Mouse (Mus musculus) forebrain, embryonic 12.5 days (tissue): ENCODE measurements around the gene Npnt. TPM values are rescaled to one million over a fixed set of nuclear protein-coding genes. Genes with fewer than 3 reads are reported as not detected.

Experiments
- ATAC-seq: fragments of 200-750 bp; cut with Nextera tagmentation; 2 replicates; pipeline ENCODE4 v1.8.0; 2017; ENCODE audit warnings: moderate TSS enrichment; ENCODE audit not compliant: low FRiP score
- H3K27ac ChIP-seq: fragments of 300-500 bp; sonication (generic); 2 replicates; pipeline ENCODE4 v1.5.1; 2016; ENCODE audit warnings: mild to moderate bottlenecking
- H3K27me3 ChIP-seq: fragments of 300-500 bp; sonication (generic); 2 replicates; pipeline ENCODE4 v1.6.1; 2016; ENCODE audit warnings: mild to moderate bottlenecking
- H3K36me3 ChIP-seq: fragments of 300-500 bp; sonication (generic); replicated peaks from 2 replicates; pipeline ENCODE4 v1.6.1; 2016; ENCODE audit warnings: mild to moderate bottlenecking
- H3K4me1 ChIP-seq: fragments of 300-500 bp; sonication (generic); 2 replicates; pipeline ENCODE4 v1.6.1; 2016
- H3K4me2 ChIP-seq: fragments of 300-500 bp; sonication (generic); 2 replicates; pipeline ENCODE4 v1.6.1; 2016; ENCODE audit warnings: mild to moderate bottlenecking, moderate library complexity
- H3K4me3 ChIP-seq: fragments of 300-500 bp; sonication (generic); replicated peaks from 2 replicates; pipeline ENCODE4 v1.5.1; 2016; ENCODE audit warnings: mild to moderate bottlenecking
- H3K9ac ChIP-seq: fragments of 300-500 bp; sonication (generic); 2 replicates; pipeline ENCODE4 v1.6.1; 2016; ENCODE audit warnings: mild to moderate bottlenecking
- H3K9me3 ChIP-seq: fragments of 300-500 bp; sonication (generic); 2 replicates; pipeline ENCODE4 v1.6.1; 2016
- WGBS: fragments of 180-500 bp; shearing (Covaris S2); methylation state at CpG from one replicate; pipeline ENCODE4 v1.1.7; 2016; 5-methylcytosine and 5-hydroxymethylcytosine counted together
- polyA plus RNA-seq: library from polyadenylated mRNA; unstranded; fragments of >200 nt; fragmentation: Nextera tagmentation; extraction: Ambion mirVana; gene quantifications from 2 replicates; pipeline ENCODE4 v1.2.1, GENCODE M21; 2016

The Npnt gene
- polyA plus RNA-seq, 1 experiment from 2014 or later, result 5.0 TPM

GRCm38 (mm10) chr3:132838656-132839417 lies 111.3 kb downstream of the Npnt start:
- WGBS, result 93% methylated on average over 14 of the region's 15 CpGs
- Histone ChIP-seq H3K36me3 (peaks cover 23% of the 10 kb centered on the region), H3K4me3 (no peak overlapping the region), H3K27ac (no peak overlapping the region), H3K27me3 (no peaks in the 10 kb centered on the region), H3K4me1 (no peaks in the 10 kb centered on the region), H3K4me2 (no peak overlapping the region), H3K9ac (no peak overlapping the region), H3K9me3 (no peaks in the 10 kb centered on the region)
- no peak for ATAC-seq

GRCm38 (mm10) chr3:132837134-132837533 lies 113.0 kb downstream of the Npnt start:
- Histone ChIP-seq H3K4me2 (no peak overlapping the region), H3K4me3 (no peak overlapping the region), H3K27me3 (no peaks in the 10 kb centered on the region), H3K9ac (no peak overlapping the region), H3K9me3 (no peaks in the 10 kb centered on the region), H3K36me3 (peaks cover 23% of the 10 kb centered on the region), H3K4me1 (no peaks in the 10 kb centered on the region), H3K27ac (no peak overlapping the region)
- no peak for ATAC-seq
- 88% methylated on average over 4 of the region's 4 CpGs for WGBS

DNA sequence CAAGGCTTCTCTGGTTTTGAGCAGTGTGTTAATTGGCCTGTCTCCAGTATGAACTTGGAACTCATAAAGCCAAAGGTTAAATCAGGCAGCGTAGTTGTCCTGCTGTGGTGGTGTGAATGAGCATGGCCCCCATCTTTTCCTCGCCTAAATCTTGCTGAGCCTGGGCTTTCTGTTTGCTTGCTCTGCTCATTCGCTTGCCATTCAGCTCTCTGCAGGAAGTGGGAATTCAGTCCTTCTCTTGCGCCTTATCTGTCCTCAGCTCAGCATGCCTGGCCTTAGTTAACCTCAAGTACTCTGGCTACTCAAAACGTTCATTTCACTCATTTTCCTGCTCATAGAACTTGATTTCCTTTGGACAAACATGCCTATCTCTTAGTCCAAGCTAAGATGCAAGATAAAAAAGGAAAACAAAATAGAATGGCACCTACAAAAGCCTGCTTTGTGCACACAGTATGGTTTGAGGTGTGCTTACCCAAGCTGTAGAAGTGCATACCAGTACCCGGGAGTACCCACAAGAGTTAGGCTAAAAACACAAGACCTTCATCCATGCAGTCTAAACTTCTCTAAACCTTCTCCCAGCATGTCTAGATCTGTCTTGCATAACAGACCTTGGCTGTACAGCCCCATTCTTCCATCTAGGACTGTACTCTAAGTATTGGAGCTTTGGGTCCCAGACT lies 114.8 kb downstream of the Npnt start:
- no peak for ATAC-seq
- WGBS, result 81% methylated on average over 6 of the region's 6 CpGs
- Histone ChIP-seq H3K4me1 (no peaks in the 10 kb centered on the region), H3K4me2 (no peak overlapping the region), H3K27ac (no peak overlapping the region), H3K27me3 (no peaks in the 10 kb centered on the region), H3K4me3 (no peak overlapping the region), H3K9me3 (no peaks in the 10 kb centered on the region), H3K36me3 (peaks cover 17% of the 10 kb centered on the region), H3K9ac (no peak overlapping the region)

Other genes starting within 250 kb of the Npnt start
- gene Ints12, start 141.5 kb upstream of the Npnt start, polyA plus RNA-seq, result 24.3 and 26.3 TPM in 2 replicates
- gene Gstcd, start 141.7 kb upstream of the Npnt start, polyA plus RNA-seq, result 8.5 and 10.5 TPM in 2 replicates